Mouse (Mus musculus) embryonic fibroblast, embryonic 13.5 days (primary cell): Measurements from ENCODE around the gene Gm10053.

Experiments
- CTCF ChIP-seq: IDR thresholded peaks from 2 replicates; pipeline ENCODE4 v1.5.1; 2011; ENCODE audit warnings: mild to moderate bottlenecking, control low read depth, low read length, moderate library complexity, borderline replicate concordance; ENCODE audit not compliant: insufficient read depth
- POLR2A ChIP-seq: IDR thresholded peaks from 2 replicates; pipeline ENCODE4 v1.6.1; 2011; ENCODE audit warnings: low read depth, mild to moderate bottlenecking, control low read depth, low read length, moderate library complexity

DNA sequence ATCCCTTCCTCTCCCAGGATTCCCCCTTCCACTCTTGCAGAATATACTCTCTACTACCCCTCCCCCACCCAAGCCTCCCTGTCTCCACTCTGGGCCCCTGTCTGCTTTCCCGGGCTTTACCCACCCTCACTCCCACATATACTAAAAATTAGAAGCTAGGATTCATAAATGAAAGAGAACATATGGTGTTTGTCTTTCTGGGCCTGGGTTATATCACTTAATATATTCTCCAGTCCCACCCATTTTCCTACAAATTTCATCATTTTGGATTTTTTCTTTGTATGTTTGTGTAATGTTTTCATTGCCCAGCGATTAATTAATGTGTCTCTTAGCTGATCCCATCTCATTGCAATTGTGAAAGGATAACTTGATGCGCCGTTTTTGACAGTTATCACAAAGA lies 5.8 kb downstream of the Gm10053 start:
- no peak for TF ChIP-seq POLR2A
- no peak for TF ChIP-seq CTCF
